In genomic region chr19:5695849-5696462, GRCm38 (mm10) we compare ENCODE assay signal across 10 mouse cellular contexts. TPM values are rescaled to one million over a fixed set of nuclear protein-coding genes. Genes with fewer than 3 reads are reported as not detected.
DNase-seq lines count a peak whose midpoint lies in the region; ATAC-seq lines count a peak whose summit lies in the region.
"Had no signal": no experiment of that assay in that cellular context is flagged by ENCODE, and none has a peak within 500 bp of the region (broad histone marks: within the 10 kb centered on the region; RNA-seq: fewer than 3 reads in every experiment).

No protein-coding gene starts in this region.

- peaks cover 88% of the 10 kb centered on the region for H3K36me3 ChIP-seq in forebrain, embryonic 14.5 days (ENCODE audit: control insufficient read depth, insufficient read depth, low read length)
- peaks cover 72% of the 10 kb centered on the region for H3K36me3 ChIP-seq in midbrain, embryonic 12.5 days

- peak overlapping the region; percentile 31 for H3K4me3 ChIP-seq in forebrain, embryonic 14.5 days (ENCODE audit: low read depth, low read length)
- H3K4me3 ChIP-seq in midbrain, embryonic 12.5 days = peak overlapping the region; percentile 38

- peaks cover 8% of the 10 kb centered on the region for H3K4me1 ChIP-seq in forebrain, embryonic 14.5 days (ENCODE audit: control insufficient read depth, insufficient read depth, low read length)
- peaks cover 33% of the 10 kb centered on the region for H3K4me1 ChIP-seq in midbrain, embryonic 12.5 days

- peak overlapping the region; percentile 51 for H3K9ac ChIP-seq in forebrain, embryonic 14.5 days (ENCODE audit: low read length)
- H3K9ac ChIP-seq in midbrain, embryonic 12.5 days (replicated peaks) = 0 out of 2 replicates have a peak overlapping the region, but pooled peaks have one; percentile 50

- ATAC-seq in forebrain, embryonic 14.5 days = peak; percentile 83
- ATAC-seq in midbrain, embryonic 12.5 days (ENCODE audit: low FRiP score, low read depth) = peak; percentile 72

- peak; percentile 91 for DNase-seq in heart, adult 11 months
- DNase-seq in heart, postnatal 10 days = no peak
- DNase-seq in ES-CJ7 (ENCODE audit: low read depth, low spot score) = peak; percentile 88
- peak; percentile 68 for DNase-seq in forebrain, embryonic 14.5 days (ENCODE audit: low spot score)
- DNase-seq in left cerebral cortex, postnatal 10 days (ENCODE audit: extremely low spot score in 1 of 2, low spot score in 2 of 2) = no peak
- DNase-seq in thymus, postnatal 4 days = no peak
- no peak for DNase-seq in frontal cortex, postnatal 10 days (ENCODE audit: low spot score in 2 of 2)
- DNase-seq: adrenal gland, postnatal 10 days had no signal

- intact Hi-C loops in heart, postnatal 10 days (cut with DNase I) = no loop called here
- intact Hi-C loops in left cerebral cortex, postnatal 10 days (cut with DNase I) = loop anchor here (10.0 kb wide), 2 partner anchors 159 to 199 kb away; partner anchors contain the start of gene Tigd3

- no peak overlapping the region for H3K27ac ChIP-seq in forebrain, embryonic 14.5 days (ENCODE audit: low read depth, low read length)
- H3K27ac ChIP-seq in midbrain, embryonic 12.5 days (replicated peaks) = no peak overlapping the region

- H3K4me2 ChIP-seq in forebrain, embryonic 14.5 days (ENCODE audit: low read length) = peak overlapping the region; percentile 58
- peak overlapping the region; percentile 66 for H3K4me2 ChIP-seq in midbrain, embryonic 12.5 days (replicated peaks)

- WGBS in forebrain, embryonic 14.5 days = 5% methylated on average over 41 of the region's 41 CpGs
- WGBS in midbrain, embryonic 12.5 days = 8% methylated on average over 41 of the region's 41 CpGs

- H3K9me3 ChIP-seq in forebrain, embryonic 14.5 days (replicated peaks; ENCODE audit: control insufficient read depth, low read length) = no peaks in the 10 kb centered on the region
- no peaks in the 10 kb centered on the region for H3K9me3 ChIP-seq in midbrain, embryonic 12.5 days

- H3K27me3 ChIP-seq in forebrain, embryonic 14.5 days (replicated peaks; ENCODE audit: control insufficient read depth, insufficient read depth, low read length) = no peaks in the 10 kb centered on the region
- peaks cover 12% of the 10 kb centered on the region for H3K27me3 ChIP-seq in midbrain, embryonic 12.5 days

RNA-seq across cellular contexts. Expression of gene Pcnx3, which starts 7.2 kb away (rescaled TPM):
- 10 to 100 TPM; 34.7 to 37.9 TPM for total RNA-seq in heart, postnatal 10 days (2021)
- 20.9 and 24.6 TPM in 2 replicates for polyA plus RNA-seq in forebrain, embryonic 14.5 days (2014; fragmentation: Nextera tagmentation; extraction: Ambion mirVana)
- polyA plus RNA-seq in midbrain, embryonic 12.5 days (2016; fragmentation: Nextera tagmentation; extraction: Ambion mirVana) = 34.1 and 37.4 TPM in 2 replicates
- total RNA-seq in left cerebral cortex, postnatal 10 days (2021) = 10 to 100 TPM; 69.0 to 82.7 TPM

RNA-seq across cellular contexts. Expression of gene Map3k11, which starts 7.4 kb away (rescaled TPM):
- total RNA-seq in heart, postnatal 10 days (2021) = 10 to 100 TPM; 41.3 to 47.8 TPM
- 9.2 and 11.8 TPM in 2 replicates for polyA plus RNA-seq in forebrain, embryonic 14.5 days (2014; fragmentation: Nextera tagmentation; extraction: Ambion mirVana)
- polyA plus RNA-seq in midbrain, embryonic 12.5 days (2016; fragmentation: Nextera tagmentation; extraction: Ambion mirVana) = 25.4 and 26.2 TPM in 2 replicates
- 10 to 100 TPM; 11.9 to 14.3 TPM for total RNA-seq in left cerebral cortex, postnatal 10 days (2021)

RNA-seq across cellular contexts. Expression of gene Kcnk7, which starts 8.2 kb away (rescaled TPM):
- not detected for total RNA-seq in heart, postnatal 10 days (2021)
- 0.17 TPM in 1 of 2 replicates, not detected in the other for polyA plus RNA-seq in forebrain, embryonic 14.5 days (2014; fragmentation: Nextera tagmentation; extraction: Ambion mirVana)
- polyA plus RNA-seq in midbrain, embryonic 12.5 days (2016; fragmentation: Nextera tagmentation; extraction: Ambion mirVana) = 0.36 TPM in 1 of 2 replicates, not detected in the other
- not detected for total RNA-seq in left cerebral cortex, postnatal 10 days (2021)
- total RNA-seq: adrenal gland, postnatal 10 days; left cerebral cortex, postnatal 14 days had no signal

RNA-seq across cellular contexts. Expression of gene Ehbp1l1, which starts 30.2 kb away (rescaled TPM):
- 100 to 1,000 TPM; 154 to 161 TPM for total RNA-seq in heart, postnatal 10 days (2021)
- 7.0 and 10.1 TPM in 2 replicates for polyA plus RNA-seq in forebrain, embryonic 14.5 days (2014; fragmentation: Nextera tagmentation; extraction: Ambion mirVana)
- 8.2 and 9.1 TPM in 2 replicates for polyA plus RNA-seq in midbrain, embryonic 12.5 days (2016; fragmentation: Nextera tagmentation; extraction: Ambion mirVana)
- 10 to 100 TPM; 50.4 to 52.0 TPM for total RNA-seq in left cerebral cortex, postnatal 10 days (2021)

RNA-seq across cellular contexts. Expression of gene Sipa1, which starts 32.4 kb away (rescaled TPM):
- 10 to 100 TPM; 44.2 to 49.6 TPM for total RNA-seq in heart, postnatal 10 days (2021)
- 9.2 and 10.2 TPM in 2 replicates for polyA plus RNA-seq in forebrain, embryonic 14.5 days (2014; fragmentation: Nextera tagmentation; extraction: Ambion mirVana)
- polyA plus RNA-seq in midbrain, embryonic 12.5 days (2016; fragmentation: Nextera tagmentation; extraction: Ambion mirVana) = 18.8 and 20.6 TPM in 2 replicates
- total RNA-seq in left cerebral cortex, postnatal 10 days (2021) = 10 to 100 TPM; 24.6 to 26.5 TPM

Comparison
In these comparisons a context has a peak if more than half of its experiments do, and no peak if none do; other contexts are left out.
1. DNase-seq: peak in heart, adult 11 months (single experiment), ES-CJ7 (single experiment) and forebrain, embryonic 14.5 days (single experiment); none in heart, postnatal 10 days (0 of 2), left cerebral cortex, postnatal 10 days (0 of 2), thymus, postnatal 4 days (single experiment) and frontal cortex, postnatal 10 days (0 of 2).